Mouse (Mus musculus): ENCODE results near the gene Cnnm1.

GRCm38 (mm10) chr19:43439246-43439645 lies 990 bp upstream of the Cnnm1 start:
- TF ChIP-seq EP300 (optimal IDR thresholded peaks at IDR 0.05), result no peak
- TF ChIP-seq CTCF (IDR thresholded peaks at IDR 0.05; ENCODE audit: low read depth), result no peak
